Mouse (Mus musculus) regulatory T cell (primary cell): Measurements from ENCODE around the gene 9230104L09Rik.

Experiments used
- in situ Hi-C: fragments of 300-600 bp; cut with MboI, MseI; formaldehyde crosslinking; loops from one replicate; pipeline ENCODE4 v1.15.1; 2025; ENCODE audit warnings: high pct_unique_total_duplicates

9230104L09Rik gene

DNA sequence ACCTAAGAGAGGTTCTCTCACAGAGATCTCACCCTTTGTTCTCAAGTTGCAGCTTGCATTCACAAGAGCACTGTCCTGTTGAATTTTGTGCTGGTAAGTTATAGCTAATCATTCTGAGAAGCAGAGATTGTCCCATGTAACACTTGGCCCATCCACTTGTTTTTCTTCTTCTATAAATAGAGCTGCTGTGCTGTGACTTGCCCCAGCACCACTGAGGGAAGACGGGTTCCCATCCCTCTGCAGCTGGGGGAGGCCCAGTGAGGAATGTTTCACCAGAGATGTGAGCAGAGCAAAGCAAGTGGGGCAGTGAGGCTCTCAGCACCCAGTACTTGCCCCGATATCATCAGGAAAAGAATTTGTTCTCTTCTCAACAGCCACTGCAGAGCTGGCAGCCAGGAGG lies at the start of gene 9230104L09Rik:
9230104L09Rik (minus strand) TSS at position 73 of the 400 bp plus-strand sequence.
- in situ Hi-C loops: no loop called here

DNA sequence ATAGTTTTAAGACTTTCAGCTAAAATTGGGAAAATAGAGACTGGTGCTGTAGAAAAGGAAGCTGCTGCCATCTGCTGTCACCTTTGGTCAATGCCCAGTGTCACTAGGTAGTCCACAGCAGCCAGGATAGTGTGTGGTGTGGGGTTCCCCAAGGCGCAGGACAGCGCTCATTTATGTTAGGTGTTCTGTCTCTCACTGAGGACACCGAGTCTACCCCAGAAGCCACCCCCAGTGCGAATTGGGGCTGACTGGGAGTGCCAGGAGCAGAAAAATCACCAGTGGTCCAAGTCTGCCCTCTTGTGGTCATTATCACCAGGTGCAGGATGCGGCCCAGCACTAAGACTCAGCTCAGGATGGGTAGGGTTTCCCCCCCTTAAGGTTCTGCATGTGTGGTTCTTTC lies 37.4 kb upstream of the 9230104L09Rik start:
- in situ Hi-C loops: loop anchor here (10.0 kb wide), 1 partner anchor 1193 kb away; no protein-coding TSS in a partner anchor

DNA sequence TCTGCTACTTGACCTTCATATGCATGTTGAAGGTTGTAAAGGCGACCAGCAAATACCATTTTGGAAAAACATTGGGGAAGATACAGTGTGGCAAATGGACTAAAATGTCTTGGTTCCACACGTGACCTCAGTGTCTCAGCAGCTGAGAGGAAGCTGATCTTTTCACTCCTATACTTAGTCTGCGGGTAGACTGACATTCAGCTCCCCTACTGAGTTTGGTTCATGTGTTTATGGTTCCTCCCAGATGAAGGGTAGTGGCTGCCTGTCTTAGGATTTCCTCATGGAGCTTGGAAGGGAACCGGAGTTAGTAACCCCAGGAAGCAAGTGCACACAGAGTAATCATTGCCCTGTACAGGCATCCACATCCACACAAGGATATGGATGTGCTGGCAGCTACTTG lies 35.5 kb upstream of the 9230104L09Rik start:
- in situ Hi-C loops: loop anchor here (10.0 kb wide), 1 partner anchor 1194 kb away; no protein-coding TSS in a partner anchor

DNA sequence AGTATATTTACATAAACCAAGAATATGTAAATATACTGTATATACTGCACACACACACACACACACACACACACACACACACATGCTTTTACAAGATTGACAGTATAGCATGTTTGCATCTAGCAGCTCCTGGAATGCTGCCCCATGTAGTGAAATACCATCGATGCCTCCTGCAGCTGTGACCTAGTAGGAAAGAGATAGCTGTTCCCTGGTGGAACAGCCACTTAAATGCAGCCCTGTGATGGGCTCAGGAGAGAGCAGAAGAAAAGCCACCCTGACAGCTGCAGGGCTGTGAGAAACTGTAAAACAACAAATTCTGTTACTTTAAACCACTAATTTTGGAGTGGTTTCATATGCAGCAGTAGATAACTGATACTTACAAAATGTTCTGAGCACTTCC lies 31.4 kb upstream of the 9230104L09Rik start:
- in situ Hi-C loops: loop anchor here (5.0 kb wide), 1 partner anchor 44 kb away; no protein-coding TSS in a partner anchor

DNA sequence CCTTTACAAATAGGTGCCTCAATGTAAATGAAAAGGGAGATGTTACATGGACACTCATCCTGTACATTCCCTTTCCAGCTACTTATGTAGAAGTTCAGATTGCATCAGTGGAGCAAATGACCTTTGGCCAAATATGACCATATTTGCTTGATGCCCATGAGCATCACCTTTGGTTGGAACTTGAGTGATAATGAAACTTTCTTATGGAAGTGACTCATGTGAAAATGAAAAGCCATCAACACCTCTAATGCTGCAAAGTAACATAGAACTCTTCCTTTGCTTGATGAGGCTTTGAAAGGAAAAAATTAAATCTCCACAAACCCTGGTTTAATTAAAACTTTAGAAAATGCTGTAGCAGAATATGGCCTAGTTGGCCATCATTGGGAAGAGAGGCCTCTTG lies 28.3 kb upstream of the 9230104L09Rik start:
- in situ Hi-C loops: no loop called here

DNA sequence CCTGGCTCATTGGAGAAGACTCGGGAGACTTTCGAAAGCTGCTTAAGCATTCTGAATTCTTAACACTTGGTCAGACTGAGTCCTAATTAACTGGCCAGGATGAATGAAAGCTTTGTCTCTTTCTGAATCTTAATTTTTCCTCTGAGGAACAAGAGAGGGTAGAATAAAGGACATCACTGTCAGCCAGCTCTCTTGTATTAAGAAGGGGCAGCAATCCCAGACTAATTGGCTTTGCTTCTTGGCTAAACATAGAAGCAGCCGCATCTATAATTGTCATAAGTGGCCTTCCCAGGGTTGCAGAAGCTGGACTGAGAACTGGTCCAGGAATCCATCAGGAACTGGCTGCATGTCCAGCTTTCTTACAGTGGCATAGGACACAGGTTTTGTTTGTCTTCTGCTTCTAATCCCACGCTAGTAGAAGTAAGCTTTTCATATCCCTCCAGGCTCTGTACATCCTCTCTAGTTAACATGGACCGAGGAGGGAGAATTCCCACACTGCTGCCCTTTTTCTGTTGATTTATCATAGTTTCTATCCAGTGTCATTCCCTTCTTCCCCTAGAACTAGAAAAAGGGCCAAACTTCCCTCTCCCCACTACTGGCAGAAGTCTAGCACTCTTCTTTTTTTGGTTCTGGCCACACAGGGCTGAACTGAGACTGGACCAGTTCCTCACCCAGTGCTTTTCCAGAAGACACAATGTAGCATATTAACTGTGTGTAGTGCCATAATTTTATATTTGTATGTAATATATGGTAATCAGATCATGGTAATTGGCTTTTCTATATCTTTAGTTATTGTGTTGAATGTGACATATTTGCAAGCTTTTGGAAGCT lies 25.4 kb upstream of the 9230104L09Rik start:
- in situ Hi-C loops: no loop called here

DNA sequence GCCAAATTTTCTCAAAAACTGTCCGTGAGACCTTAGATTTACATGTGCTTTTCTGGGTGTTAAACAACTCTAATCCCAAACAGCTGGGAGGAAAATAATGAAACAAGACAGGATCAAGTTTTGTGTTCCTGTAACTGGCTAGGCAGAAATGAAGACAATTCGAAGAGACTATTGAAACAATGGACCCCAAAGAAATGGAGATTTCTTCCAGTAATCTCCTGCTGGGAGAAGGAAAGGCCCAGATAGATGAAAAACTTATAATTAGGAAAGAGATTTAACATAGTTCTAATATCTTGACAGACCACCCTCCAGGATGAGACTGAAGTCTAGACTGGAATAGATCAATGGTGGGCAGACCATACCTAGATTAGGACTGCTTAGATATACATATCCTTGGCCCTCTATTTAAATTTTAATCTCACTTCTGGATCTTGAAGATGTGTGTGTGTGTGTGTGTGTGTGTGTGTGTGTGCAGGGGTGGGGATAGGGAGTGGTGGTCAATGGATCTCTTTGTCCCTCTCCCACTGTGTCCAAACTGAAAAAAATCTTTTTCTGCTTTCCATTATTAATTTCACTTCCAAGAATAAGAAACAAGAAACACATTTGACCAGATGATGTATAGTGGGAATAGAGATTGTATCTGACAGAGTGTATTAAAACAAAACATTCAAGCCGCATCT lies 24.6 kb upstream of the 9230104L09Rik start:
- in situ Hi-C loops: loop anchor here (10.0 kb wide), 1 partner anchor 1245 kb away; the partner anchor contains the start of gene Zfp120

DNA sequence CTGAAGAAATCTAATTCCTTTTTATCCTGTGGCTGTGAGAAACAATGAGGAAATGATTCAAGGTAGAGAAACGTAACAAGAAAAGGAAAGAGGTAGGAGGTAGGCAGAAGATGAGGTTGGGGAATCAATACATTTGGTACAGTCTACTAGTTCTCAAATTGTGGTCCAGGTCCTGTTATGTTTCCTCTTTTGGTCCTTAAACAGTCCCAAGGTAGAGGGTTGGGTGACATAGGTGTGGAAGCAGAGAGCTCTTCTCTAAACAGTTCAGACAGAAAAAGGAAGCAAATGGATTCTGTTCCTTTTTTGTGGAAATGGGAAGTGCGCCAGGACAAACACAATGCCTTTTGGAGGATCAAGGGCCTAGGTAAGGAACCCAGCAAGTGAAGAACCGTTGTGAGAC lies 24.0 kb upstream of the 9230104L09Rik start:
- in situ Hi-C loops: loop anchor here (10.0 kb wide), 1 partner anchor 1246 kb away; the partner anchor contains the start of gene Zfp120

DNA sequence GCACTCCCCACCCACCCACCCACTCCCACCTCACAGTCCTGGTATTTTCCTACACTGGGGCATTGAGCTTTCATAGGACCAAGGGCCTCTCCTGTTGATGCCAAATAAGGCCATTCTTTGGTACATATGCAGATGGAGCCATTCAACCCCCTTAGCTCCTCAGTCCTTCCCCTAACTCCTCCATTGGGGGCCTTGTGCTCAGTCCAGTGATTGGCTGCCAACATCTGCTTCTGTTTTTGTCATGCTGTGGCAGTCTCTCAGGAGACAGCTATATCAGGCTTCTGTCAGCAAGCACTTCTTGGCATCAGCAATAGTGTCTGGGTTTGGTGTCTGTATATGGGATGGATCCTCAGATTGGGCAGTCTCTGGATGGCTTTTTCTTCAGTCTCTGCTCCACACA lies 19.9 kb upstream of the 9230104L09Rik start:
- in situ Hi-C loops: loop anchor here (10.0 kb wide), 1 partner anchor 1250 kb away; the partner anchor contains the start of gene Zfp120

DNA sequence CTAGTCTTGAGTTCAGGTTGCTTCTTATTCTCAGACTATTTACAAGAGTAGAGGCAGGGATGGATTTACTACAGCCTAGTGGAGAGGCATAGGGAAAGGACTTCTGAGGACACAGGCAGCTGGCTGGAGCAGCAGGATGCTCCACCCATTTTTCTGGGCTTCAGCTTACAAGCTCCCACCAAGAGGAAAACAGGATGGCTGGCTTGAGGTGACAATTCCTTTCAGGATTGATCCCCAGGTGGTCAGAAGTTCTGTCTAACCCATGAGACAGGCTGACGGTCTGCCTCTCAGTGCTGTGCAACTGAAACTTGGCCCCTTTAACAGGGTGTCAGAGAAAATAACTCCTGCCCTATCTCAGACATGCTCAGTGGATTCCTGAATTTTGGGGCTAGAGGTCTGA lies 14.4 kb upstream of the 9230104L09Rik start:
- in situ Hi-C loops: no loop called here

DNA sequence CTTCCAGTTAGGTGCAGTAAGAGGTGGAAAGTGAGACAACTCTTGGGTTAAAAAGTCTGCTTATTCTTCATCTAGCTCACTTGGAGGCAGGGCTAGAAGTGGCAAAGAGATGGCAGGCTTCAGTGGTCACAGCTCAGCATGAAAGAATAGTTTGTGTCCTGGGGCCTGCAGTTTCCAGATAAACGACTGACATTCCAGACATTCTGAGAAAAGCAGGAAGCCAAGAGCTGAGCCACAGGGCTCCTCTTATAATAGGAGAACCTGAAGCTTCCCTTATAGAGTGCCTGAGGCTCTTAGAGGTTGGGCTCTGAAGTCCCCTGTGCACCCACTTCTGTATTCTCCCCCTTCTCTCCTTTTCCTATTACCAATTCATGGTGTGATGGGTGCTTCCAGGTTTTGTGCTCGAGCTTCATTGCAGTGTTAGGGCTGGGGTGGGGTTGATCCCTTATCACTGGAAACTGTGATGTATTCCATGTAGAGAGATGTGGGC lies 13.8 kb upstream of the 9230104L09Rik start:
- in situ Hi-C loops: no loop called here

DNA sequence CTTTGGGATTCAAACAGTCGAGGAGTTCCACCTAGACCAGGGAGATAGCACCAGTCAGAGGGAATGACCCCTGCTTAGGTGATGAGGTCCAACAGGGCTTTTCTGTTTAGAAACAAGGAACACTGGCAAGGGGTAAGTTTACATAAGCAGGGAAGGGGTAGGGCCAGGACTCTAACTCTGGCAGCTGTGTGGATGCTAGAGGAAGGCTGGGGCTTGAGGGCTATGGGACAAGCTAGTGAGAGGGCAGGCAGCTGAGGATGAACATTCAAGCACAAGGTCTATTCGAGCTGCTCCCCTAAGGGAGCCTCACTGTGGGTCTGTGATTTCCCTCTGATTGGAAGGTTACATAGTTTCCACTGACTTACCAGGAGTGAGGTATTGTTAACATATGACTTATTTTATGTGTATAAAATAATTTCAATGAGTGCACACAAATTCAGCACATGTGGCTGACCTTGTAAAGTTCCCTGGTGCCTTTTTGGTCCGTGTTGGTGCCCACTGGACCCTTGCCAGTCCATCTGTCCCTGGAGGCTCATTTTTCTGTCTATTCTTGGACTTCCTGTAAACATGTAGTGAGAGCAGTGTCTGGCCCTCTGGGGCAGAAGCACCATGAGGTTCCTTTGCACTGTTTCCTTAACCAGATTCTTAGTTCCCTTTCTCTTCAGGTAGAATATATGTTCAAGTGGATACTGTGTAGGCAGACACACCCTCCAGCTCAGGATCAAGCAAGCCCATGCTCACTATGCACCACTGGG lies 12.4 kb upstream of the 9230104L09Rik start:
- in situ Hi-C loops: no loop called here

DNA sequence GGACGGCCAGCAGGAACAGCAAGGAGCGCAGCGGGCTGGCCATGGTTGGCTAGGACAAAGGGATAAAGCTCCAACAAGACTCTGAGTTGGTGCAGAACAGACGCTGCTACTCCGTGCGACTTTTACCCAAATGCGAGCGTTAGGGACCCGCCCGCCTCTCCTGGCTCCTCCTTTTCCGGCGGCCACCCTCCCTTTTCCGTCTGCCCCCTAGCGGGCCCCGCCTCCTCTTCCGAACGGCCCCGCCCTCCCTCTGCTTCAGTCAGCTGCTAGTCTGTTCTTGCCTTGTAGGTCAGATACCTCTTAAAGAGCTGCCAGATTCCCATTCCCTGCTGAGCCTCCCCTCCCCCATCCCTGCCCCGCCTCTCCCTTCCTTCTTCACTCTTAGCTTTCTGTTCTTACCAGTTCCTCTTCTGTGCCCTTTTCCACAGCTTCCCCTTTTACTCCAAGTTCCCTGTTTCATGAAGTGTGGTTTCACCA lies 10.5 kb upstream of the 9230104L09Rik start, which contains the start of gene Cst3:
Cst3 (minus strand) TSS at position 358 of the 477 bp plus-strand sequence.
- in situ Hi-C loops: no loop called here

DNA sequence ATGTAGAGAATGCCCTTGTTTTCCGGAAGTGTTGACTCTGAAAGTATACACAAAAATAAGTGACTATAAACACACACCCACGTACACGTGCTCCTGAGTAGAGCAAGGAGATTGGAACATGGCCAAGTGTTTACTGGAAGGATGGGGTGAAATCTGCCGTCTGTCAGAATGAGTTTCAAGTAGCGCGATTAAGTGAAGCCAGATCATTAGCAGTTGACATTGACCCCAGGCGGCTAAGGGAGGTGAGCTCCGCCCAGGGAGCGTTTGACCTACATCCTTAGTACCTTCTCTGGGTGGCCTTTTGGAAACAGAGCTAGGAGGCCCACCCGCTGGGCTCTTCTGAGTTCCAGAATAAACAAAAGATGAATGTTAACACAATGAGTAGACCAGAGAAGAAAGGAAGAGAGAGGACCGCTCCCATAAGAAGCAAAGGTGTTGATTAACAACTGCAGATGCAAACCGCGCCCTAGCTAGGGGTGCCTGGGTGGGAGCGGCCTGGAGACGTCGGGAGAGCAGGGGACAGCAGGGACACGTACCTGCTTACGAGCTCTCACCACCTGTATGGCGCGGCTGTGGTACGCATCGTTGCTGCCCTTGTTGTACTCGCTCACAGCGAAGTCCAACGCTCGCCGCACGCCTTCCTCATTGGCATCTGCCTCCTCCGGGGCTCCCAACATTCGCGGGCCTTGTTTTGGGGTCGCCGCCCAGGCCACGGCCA lies 9.9 kb upstream of the 9230104L09Rik start:
- in situ Hi-C loops: no loop called here

DNA sequence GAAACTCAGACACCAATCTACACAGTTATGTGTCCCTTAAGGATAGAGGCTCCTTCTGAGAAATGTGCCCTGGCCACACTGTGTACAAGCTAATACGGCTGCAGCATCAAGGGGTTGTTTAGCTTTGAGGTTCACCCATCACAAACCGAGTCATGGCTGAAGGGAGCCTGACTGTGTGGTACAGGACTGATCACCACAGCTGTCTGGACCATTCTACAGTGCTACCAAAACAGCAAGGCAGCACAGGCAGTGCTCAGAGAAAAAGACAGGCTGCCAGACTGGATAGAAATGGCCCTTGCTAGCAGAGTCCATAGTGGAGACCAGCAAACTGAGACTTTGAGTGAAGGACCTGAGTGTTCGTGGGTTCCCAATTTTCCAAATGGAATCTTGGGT lies 9.4 kb upstream of the 9230104L09Rik start:
- in situ Hi-C loops: no loop called here

DNA sequence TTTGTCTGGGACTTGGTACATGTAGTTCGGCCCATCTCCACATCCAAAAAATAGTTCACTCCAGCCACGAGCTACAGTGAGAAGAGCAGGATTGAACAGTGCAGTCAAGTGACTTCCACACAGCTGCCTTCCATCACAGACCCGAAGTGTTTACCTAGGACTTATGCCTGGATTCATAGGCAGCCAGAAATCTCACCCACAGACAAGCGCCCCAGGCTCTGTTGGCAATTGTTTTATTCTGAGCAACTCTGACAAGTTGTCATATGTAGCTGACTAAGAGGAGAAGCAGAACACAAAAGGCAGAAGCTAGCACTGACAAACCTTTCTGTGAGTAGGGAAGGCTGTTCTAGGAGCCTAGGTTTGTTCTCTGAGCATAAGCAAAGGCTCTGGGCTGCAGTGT lies 8.0 kb upstream of the 9230104L09Rik start:
- in situ Hi-C loops: no loop called here

DNA sequence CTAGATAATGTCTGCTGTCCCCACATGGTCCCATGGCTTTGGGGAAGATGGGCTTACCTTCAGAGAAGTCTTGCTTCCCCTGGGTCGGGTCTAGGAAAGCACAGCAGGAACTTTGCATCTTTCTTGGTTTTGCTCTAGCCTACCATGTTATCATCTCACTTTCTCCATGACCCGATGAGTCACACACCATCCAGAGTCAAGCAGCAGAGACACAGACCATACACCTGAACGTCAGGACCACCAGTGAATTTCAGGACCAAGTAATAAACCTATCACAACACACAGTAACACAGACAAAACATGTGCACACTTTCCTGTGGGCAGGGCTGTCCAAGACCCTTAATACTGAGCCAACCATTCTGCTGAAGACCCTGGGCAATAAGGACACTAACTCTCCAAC lies 5.7 kb upstream of the 9230104L09Rik start:
- in situ Hi-C loops: no loop called here

DNA sequence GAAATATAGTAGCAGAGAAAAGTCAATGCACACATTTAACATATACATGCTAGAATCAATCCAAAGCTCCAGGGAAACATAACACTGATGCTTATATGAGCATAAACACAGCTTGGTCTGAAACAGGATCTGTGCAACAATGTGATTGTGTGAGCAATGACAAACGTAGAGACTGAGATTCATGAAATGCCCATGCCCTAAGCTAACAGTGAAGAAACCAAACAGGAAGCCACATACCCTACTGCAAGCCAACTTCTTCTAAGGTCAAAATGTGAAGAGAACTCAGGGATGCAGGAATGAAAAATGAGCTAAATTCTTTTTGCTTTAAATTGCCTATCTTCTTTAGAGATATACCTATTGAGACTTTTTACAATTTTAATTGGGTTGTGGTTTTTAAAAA lies 4.1 kb upstream of the 9230104L09Rik start:
- in situ Hi-C loops: no loop called here

DNA sequence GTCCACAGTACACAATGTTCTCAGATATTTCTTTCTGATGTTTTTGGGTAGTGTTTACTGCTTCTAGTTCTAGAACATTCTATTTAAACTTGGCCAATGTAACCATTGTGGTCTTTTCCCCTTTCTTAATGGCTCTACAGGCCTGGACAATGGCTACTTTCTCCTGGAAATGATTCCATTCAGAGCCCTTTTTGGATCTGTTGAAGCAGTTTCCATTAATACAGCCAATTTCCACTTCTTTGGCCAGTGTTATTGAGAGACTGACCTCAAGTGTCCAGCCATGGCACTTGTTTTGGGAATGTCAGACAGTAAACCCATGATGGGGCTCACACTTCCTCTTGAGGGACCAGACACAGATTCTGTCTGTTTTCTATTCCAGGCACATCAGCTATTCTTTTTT lies 3.1 kb downstream of the 9230104L09Rik start:
- in situ Hi-C loops: no loop called here

DNA sequence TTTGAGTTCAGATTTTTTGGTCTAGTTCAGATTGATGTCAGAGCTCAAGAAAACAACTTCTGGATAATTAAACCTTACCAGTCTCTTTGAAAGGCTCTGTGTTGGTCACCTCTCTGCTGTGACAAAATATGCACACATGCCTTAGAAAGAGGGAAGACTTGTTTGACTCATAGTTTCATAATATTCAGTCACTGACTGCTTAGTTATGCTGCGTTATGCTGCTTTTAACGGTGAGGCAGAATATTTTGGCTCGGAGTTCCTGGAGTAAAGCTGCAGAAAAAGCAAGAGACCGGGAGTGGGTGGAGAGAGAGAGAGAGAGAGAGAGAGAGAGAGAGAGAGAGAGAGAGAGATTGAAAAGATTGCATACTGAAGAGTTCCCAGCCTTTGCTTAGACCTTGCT lies 3.8 kb downstream of the 9230104L09Rik start:
- in situ Hi-C loops: no loop called here

DNA sequence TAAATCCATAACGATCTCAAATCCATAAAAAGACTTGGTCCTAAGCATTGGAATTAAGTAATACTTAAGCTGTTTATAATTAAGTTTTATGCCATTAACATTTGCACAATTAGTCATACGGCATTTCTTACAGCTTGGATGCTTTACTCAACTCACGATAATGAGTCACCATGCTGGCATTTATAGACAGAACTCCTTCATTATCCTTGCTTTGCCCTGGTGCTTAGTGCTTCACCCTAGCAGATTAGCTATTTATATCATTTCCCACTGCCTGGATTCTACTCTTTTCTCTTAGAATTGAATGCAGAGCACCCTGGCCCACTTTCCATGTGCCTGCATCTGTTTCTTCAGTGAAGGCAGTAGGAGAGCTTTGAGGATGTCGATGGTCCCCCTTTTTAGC lies 7.3 kb downstream of the 9230104L09Rik start:
- in situ Hi-C loops: no loop called here
